Mouse (Mus musculus) liver, embryonic 14.5 days (tissue): ENCODE measurements at regions not wholly inside any gene's neighbourhood (a gene's known extent, or its start where the extent isn't known, plus 50 kb on each side); places are given as distances from the start of the nearest gene placed in this dataset.

Source experiments
- CTCF ChIP-seq: IDR thresholded peaks from 2 replicates; pipeline ENCODE4 v1.5.1; 2016; ENCODE audit warnings: antibody characterized with exemption, low read depth, control low read depth
- EP300 ChIP-seq: IDR thresholded peaks from 2 replicates; pipeline ENCODE4 v1.6.1; 2016; ENCODE audit warnings: antibody characterized with exemption, low read depth

GRCm38 (mm10) chr6:143361149-143361725 lies 194.2 kb downstream of the Etnk1 start:
- TF ChIP-seq CTCF (no peak), EP300 (no peak)
